Mouse (Mus musculus) lung, embryonic 16.5 days (tissue): Measurements from ENCODE around the gene Got1. TPM values are rescaled to one million over a fixed set of nuclear protein-coding genes. Genes with fewer than 3 reads are reported as not detected.
"Not testable (repeated sequence)": the region's sequence is repeated elsewhere in the genome, so short reads cannot be mapped to it uniquely, and the experiment has no call there.

Experiments
- ATAC-seq: fragments of 200-750 bp; cut with Nextera tagmentation; 2 replicates; pipeline ENCODE4 v1.8.0; 2017; ENCODE audit warnings: low read depth, mild to moderate bottlenecking, moderate library complexity
- H3K27ac ChIP-seq: fragments of 300-500 bp; sonication (generic); 2 replicates; pipeline ENCODE4 v1.5.1; 2014; ENCODE audit warnings: mild to moderate bottlenecking, control low read depth, low read length
- H3K27me3 ChIP-seq: fragments of 300-500 bp; sonication (generic); 2 replicates; pipeline ENCODE4 v1.6.1; 2014; ENCODE audit warnings: low read depth, low read length, mixed read lengths; ENCODE audit not compliant: control insufficient read depth, insufficient read depth
- H3K36me3 ChIP-seq: fragments of 300-500 bp; sonication (generic); 2 replicates; pipeline ENCODE4 v1.6.1; 2014; ENCODE audit warnings: low read length; ENCODE audit not compliant: control insufficient read depth, insufficient read depth
- H3K4me1 ChIP-seq: fragments of 300-500 bp; sonication (generic); replicated peaks from 2 replicates; pipeline ENCODE4 v1.6.1; 2014; ENCODE audit warnings: low read length, mixed read lengths; ENCODE audit not compliant: control insufficient read depth, insufficient read depth
- H3K4me2 ChIP-seq: fragments of 300-500 bp; sonication (generic); 2 replicates; pipeline ENCODE4 v1.6.1; 2014; ENCODE audit warnings: low read depth, low read length, control low read depth
- H3K4me3 ChIP-seq: fragments of 300-500 bp; sonication (generic); 2 replicates; pipeline ENCODE4 v1.5.1; 2014; ENCODE audit warnings: mild to moderate bottlenecking, low read length, control low read depth
- H3K9ac ChIP-seq: fragments of 300-500 bp; sonication (generic); 2 replicates; pipeline ENCODE4 v1.6.1; 2014; ENCODE audit warnings: low read length, control low read depth
- H3K9me3 ChIP-seq: fragments of 300-500 bp; sonication (generic); 2 replicates; pipeline ENCODE4 v1.6.1; 2016; ENCODE audit warnings: low read length; ENCODE audit not compliant: control insufficient read depth
- WGBS: fragments of 180-500 bp; shearing (Covaris S2); extraction: QIAGEN DNeasy Blood & Tissue Kit; methylation state at CpG from one replicate; pipeline ENCODE4 v1.1.7; 2014; 5-methylcytosine and 5-hydroxymethylcytosine counted together
- polyA plus RNA-seq: library from polyadenylated mRNA; unstranded; fragments of >200 nt; fragmentation: Nextera tagmentation; extraction: Ambion mirVana; gene quantifications from 2 replicates; pipeline ENCODE4 v1.2.1, GENCODE M21; 2015

Gene Got1
- polyA plus RNA-seq, 1 experiment from 2014 or later = 26.4 TPM

DNA sequence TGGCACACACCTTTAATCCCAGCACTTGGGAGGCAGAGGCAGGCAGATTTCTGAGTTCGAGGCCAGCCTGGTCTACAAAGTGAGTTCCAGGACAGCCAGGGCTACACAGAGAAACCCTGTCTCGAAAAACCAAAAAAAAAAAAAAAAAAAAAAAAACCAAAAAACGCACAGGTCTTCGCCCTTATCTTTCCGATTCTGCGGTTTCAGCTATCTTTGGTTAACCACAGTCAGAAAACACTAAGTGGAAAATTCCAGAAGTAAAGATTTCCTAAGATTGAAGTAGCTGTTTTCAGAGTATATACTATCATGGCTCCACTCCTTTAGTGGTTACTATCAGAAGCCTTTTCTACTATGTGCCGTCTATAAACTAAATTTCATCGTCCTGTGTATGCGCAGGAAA lies 20.8 kb downstream of the Got1 start:
- H3K36me3 ChIP-seq, H3K27ac ChIP-seq, H3K27me3 ChIP-seq, H3K4me1 ChIP-seq, H3K4me2 ChIP-seq, ATAC-seq, H3K9ac ChIP-seq, H3K4me3 ChIP-seq, H3K9me3 ChIP-seq: not testable (repeated sequence)
- WGBS = 93% methylated on average over 8 of the region's 9 CpGs

- H3K4me3 ChIP-seq = no peak overlapping the region
Observed at GRCm38 (mm10) chr19:43502630-43503029, 21.8 kb downstream of the Got1 start.

DNA sequence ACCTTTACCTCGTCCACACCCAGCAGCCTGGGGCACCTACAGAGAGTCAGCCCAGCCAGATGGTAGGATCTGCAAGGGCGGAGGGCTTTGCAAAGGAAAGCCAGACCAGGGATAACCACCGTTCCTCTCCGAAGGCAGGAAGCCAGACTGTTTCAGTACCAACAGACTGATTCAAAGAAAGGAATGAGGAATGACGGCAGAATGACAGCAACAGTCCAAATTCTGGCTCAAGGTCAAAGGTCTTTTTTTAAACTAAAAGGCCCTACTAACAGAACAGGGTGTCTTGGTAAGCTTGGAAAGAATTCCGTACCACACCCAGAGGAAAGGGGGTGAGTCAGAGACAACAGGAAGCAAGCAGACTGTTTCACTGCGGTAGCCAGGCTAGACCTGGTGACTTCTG lies 25.5 kb downstream of the Got1 start:
- WGBS = 81% methylated on average over 7 of the region's 7 CpGs
- no peaks in the 10 kb centered on the region for H3K9me3 ChIP-seq
- H3K27ac ChIP-seq = no peak overlapping the region
- no peak overlapping the region for H3K4me2 ChIP-seq
- peaks cover 8% of the 10 kb centered on the region; the same call in 1 of the 2 replicates for H3K27me3 ChIP-seq
- no peak for ATAC-seq
- peaks cover 3% of the 10 kb centered on the region; the same call in 1 of the 2 replicates for H3K4me1 ChIP-seq
- no peak overlapping the region for H3K9ac ChIP-seq
- H3K4me3 ChIP-seq = no peak overlapping the region
- no peaks in the 10 kb centered on the region; the same call in 1 of the 2 replicates for H3K36me3 ChIP-seq

More at GRCm38 (mm10) chr19:43502630-43503029, 21.8 kb downstream of the Got1 start:
- Histone ChIP-seq H3K4me2 (no peak overlapping the region), H3K36me3 (no peaks in the 10 kb centered on the region; the same call in 1 of the 2 replicates), H3K9me3 (no peaks in the 10 kb centered on the region), H3K9ac (no peak overlapping the region), H3K4me1 (no peaks in the 10 kb centered on the region), H3K27me3 (no peaks in the 10 kb centered on the region), H3K27ac (no peak overlapping the region)
- no peak for ATAC-seq
- 81% methylated on average over 11 of the region's 11 CpGs for WGBS

DNA sequence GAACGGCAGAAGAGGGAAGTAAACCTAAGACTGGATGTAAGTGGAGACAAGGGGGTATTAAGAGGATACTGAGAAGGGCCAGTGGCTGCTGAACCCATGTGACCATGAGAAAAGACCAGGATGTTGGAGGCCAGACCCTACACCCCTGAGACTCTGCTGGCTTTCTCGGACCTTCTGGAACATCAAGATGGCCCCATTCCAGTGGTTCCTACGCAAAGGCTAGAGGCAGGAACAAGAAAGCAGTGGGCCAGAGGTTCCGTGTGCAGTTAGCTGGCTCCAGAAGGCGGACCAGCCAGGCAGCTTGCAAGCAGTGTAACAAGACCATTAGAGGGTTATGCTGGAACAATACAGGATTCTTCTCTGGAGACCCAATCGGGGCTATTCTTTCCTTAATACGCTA lies 27.0 kb downstream of the Got1 start:
- no peak overlapping the region for H3K4me3 ChIP-seq
- no peak overlapping the region for H3K4me2 ChIP-seq
- no peaks in the 10 kb centered on the region for H3K9me3 ChIP-seq
- H3K9ac ChIP-seq = no peak overlapping the region
- H3K4me1 ChIP-seq = peaks cover 3% of the 10 kb centered on the region; the same call in 1 of the 2 replicates
- 79% methylated on average over 7 of the region's 7 CpGs for WGBS
- H3K36me3 ChIP-seq = no peaks in the 10 kb centered on the region; the same call in 1 of the 2 replicates
- peaks cover 8% of the 10 kb centered on the region; the same call in 1 of the 2 replicates for H3K27me3 ChIP-seq
- H3K27ac ChIP-seq = no peak overlapping the region
- no peak for ATAC-seq

- no peak for ATAC-seq
- peaks cover 8% of the 10 kb centered on the region; the same call in 1 of the 2 replicates for H3K27me3 ChIP-seq
- H3K4me3 ChIP-seq = no peak overlapping the region
- H3K4me1 ChIP-seq = peaks cover 3% of the 10 kb centered on the region; the same call in 1 of the 2 replicates
- H3K9me3 ChIP-seq = no peaks in the 10 kb centered on the region
- 15% methylated on average over 5 of the region's 5 CpGs for WGBS
- H3K36me3 ChIP-seq = no peaks in the 10 kb centered on the region
- H3K27ac ChIP-seq = no peak overlapping the region
- peak overlapping the region; percentile 2; the same call in 1 of the 2 replicates for H3K4me2 ChIP-seq
- no peak overlapping the region for H3K9ac ChIP-seq
Observed at GRCm38 (mm10) chr19:43495846-43496245, 28.6 kb downstream of the Got1 start.

DNA sequence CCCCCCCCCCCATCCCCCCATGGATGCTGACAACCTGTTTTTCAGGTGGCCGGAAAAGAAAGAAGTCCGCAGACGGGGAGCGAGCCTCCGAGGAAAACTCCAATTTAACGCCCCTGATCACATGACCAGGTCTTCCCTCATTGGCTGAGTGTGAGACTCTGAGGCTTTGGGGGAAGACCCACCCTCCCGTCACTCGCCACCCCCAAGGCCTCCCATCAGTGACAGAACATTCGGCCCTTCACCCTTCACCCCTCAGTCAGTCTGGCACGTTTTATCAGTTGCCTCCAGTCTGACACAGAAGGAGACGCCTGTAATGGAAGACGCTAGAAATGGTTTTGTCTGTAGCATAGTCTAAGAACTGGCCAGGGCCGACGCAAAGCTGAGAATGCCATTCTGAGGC lies 29.5 kb downstream of the Got1 start:
- ATAC-seq = 0 out of 2 replicates have a peak, but pooled peaks have one; percentile 34
- peak overlapping the region; percentile 27; the same call in 1 of the 2 replicates for H3K9ac ChIP-seq

DNA sequence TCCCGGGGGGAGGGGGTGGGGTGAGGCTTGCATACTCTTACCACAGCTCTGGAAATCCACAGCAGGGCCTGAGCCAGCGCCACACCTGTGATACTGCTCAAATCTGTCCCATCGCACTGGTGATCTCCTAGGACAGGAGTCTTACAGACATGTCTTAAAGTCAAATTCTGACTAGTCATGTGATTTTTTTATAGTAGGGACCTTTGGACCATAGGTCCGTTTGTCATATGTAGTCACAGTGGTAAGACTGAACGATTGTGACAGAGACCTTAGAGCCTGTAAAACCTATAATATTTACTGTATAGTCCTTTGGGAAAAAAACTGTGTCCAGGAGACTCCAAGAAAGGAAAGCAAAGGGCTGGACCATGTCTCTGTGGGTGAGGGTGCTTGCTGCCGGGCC lies 30.5 kb downstream of the Got1 start:
- Histone ChIP-seq H3K27me3 (peaks cover 8% of the 10 kb centered on the region; the same call in 1 of the 2 replicates), H3K36me3 (no peaks in the 10 kb centered on the region), H3K4me3 (no peak overlapping the region), H3K4me2 (no peak overlapping the region), H3K9me3 (no peaks in the 10 kb centered on the region), H3K27ac (no peak overlapping the region), H3K9ac (no peak overlapping the region), H3K4me1 (peaks cover 3% of the 10 kb centered on the region; the same call in 1 of the 2 replicates)
- 74% methylated on average over 6 of the region's 6 CpGs for WGBS
- no peak for ATAC-seq

More for the DNA sequence above, 29.5 kb downstream of the Got1 start:
- no peaks in the 10 kb centered on the region for H3K9me3 ChIP-seq
- WGBS = 6% methylated on average over 14 of the region's 14 CpGs
- no peak overlapping the region for H3K27ac ChIP-seq
- peaks cover 3% of the 10 kb centered on the region; the same call in 1 of the 2 replicates for H3K4me1 ChIP-seq
- H3K4me3 ChIP-seq = peak overlapping the region; percentile 26
- H3K4me2 ChIP-seq = peak overlapping the region; percentile 48
- H3K27me3 ChIP-seq = peaks cover 8% of the 10 kb centered on the region; the same call in 1 of the 2 replicates
- no peaks in the 10 kb centered on the region for H3K36me3 ChIP-seq

GRCm38 (mm10) chr19:43493316-43493715 lies 31.1 kb downstream of the Got1 start:
- not testable (repeated sequence) for H3K27me3 ChIP-seq, H3K4me1 ChIP-seq, H3K36me3 ChIP-seq, ATAC-seq, H3K4me2 ChIP-seq, H3K27ac ChIP-seq, H3K4me3 ChIP-seq, H3K9me3 ChIP-seq, H3K9ac ChIP-seq
- 62% methylated on average over 1 of the region's 1 CpGs for WGBS

- no peak for ATAC-seq
- H3K4me3 ChIP-seq = no peak overlapping the region
- H3K9ac ChIP-seq = no peak overlapping the region
- no peaks in the 10 kb centered on the region for H3K27me3 ChIP-seq
- H3K27ac ChIP-seq = no peak overlapping the region
- no peaks in the 10 kb centered on the region for H3K9me3 ChIP-seq
- WGBS = 20% methylated on average over 3 of the region's 3 CpGs
- H3K4me1 ChIP-seq = no peaks in the 10 kb centered on the region
- no peak overlapping the region for H3K4me2 ChIP-seq
- H3K36me3 ChIP-seq = no peaks in the 10 kb centered on the region
Observed at GRCm38 (mm10) chr19:43487429-43487828, 37.0 kb downstream of the Got1 start.
